Mouse (Mus musculus) embryonic facial prominence, embryonic 13.5 days (tissue): Measurements from ENCODE around the gene Zfp579. TPM values are rescaled to one million over a fixed set of nuclear protein-coding genes. Genes with fewer than 3 reads are reported as not detected.
"Not testable (repeated sequence)": the region's sequence is repeated elsewhere in the genome, so short reads cannot be mapped to it uniquely, and the experiment has no call there.

Experiments used
- ATAC-seq: fragments of 200-750 bp; cut with Nextera tagmentation; 2 replicates; pipeline ENCODE4 v1.8.0; 2017; ENCODE audit warnings: low read depth; ENCODE audit not compliant: insufficient number of reproducible peaks, insufficient read depth, low FRiP score, low TSS enrichment
- H3K27ac ChIP-seq: fragments of 300-500 bp; sonication (generic); 2 replicates; pipeline ENCODE4 v1.5.1; 2015; ENCODE audit warnings: moderate library complexity, mild to moderate bottlenecking, inconsistent platforms
- H3K27me3 ChIP-seq: fragments of 300-500 bp; sonication (generic); 2 replicates; pipeline ENCODE4 v1.6.1; 2015; ENCODE audit warnings: mild to moderate bottlenecking, inconsistent platforms
- H3K36me3 ChIP-seq: fragments of 300-500 bp; sonication (generic); 2 replicates; pipeline ENCODE4 v1.6.1; 2015; ENCODE audit warnings: mild to moderate bottlenecking, inconsistent platforms
- H3K4me1 ChIP-seq: fragments of 300-500 bp; sonication (generic); 2 replicates; pipeline ENCODE4 v1.6.1; 2015; ENCODE audit warnings: inconsistent platforms
- H3K4me2 ChIP-seq: fragments of 300-500 bp; sonication (generic); 2 replicates; pipeline ENCODE4 v1.6.1; 2015; ENCODE audit warnings: moderate library complexity, mild to moderate bottlenecking, inconsistent platforms
- H3K4me3 ChIP-seq: fragments of 300-500 bp; sonication (generic); 2 replicates; pipeline ENCODE4 v1.5.1; 2015; ENCODE audit warnings: mild to moderate bottlenecking, inconsistent platforms
- H3K9ac ChIP-seq: fragments of 300-500 bp; sonication (generic); 2 replicates; pipeline ENCODE4 v1.6.1; 2015; ENCODE audit warnings: mild to moderate bottlenecking, inconsistent platforms
- H3K9me3 ChIP-seq: fragments of 300-500 bp; sonication (generic); 2 replicates; pipeline ENCODE4 v1.6.1; 2016; ENCODE audit warnings: inconsistent platforms
- WGBS: fragments of 180-500 bp; shearing (Covaris S2); methylation state at CpG from one replicate; pipeline ENCODE4 v1.1.7; 2015; ENCODE audit warnings: mixed read lengths; 5-methylcytosine and 5-hydroxymethylcytosine counted together
- polyA plus RNA-seq: library from polyadenylated mRNA; unstranded; fragments of >200 nt; fragmentation: Nextera tagmentation; extraction: Ambion mirVana; gene quantifications from 2 replicates; pipeline ENCODE4 v1.2.1, GENCODE M21; 2015

The Zfp579 gene
- polyA plus RNA-seq, 1 experiment from 2014 or later: 38.4 TPM

DNA sequence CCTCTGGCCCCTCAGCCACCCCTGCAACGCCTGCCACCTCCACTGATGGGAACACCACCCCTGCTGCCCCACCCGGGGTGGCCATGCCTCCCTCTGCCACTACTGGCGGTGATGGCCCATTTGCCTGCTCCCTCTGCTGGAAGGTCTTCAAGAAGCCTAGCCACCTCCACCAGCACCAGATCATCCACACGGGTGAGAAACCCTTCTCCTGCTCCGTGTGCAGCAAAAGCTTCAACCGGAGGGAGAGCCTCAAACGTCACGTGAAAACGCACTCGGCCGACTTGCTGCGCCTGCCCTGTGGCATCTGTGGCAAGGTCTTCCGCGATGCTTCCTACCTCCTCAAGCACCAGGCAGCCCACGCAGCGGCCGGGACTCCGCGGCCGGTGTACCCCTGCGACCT, 34.0 kb upstream of the Zfp579 start:
- Histone ChIP-seq H3K4me3 (peak overlapping the region; percentile 16), H3K9ac (no peak overlapping the region), H3K36me3 (peaks cover 98% of the 10 kb centered on the region), H3K4me1 (no peaks in the 10 kb centered on the region), H3K27ac (no peak overlapping the region), H3K4me2 (no peak overlapping the region), H3K27me3 (no peaks in the 10 kb centered on the region), H3K9me3 (peaks cover 41% of the 10 kb centered on the region)
- ATAC-seq: no peak
- 94% methylated on average over 21 of the region's 21 CpGs for WGBS

DNA sequence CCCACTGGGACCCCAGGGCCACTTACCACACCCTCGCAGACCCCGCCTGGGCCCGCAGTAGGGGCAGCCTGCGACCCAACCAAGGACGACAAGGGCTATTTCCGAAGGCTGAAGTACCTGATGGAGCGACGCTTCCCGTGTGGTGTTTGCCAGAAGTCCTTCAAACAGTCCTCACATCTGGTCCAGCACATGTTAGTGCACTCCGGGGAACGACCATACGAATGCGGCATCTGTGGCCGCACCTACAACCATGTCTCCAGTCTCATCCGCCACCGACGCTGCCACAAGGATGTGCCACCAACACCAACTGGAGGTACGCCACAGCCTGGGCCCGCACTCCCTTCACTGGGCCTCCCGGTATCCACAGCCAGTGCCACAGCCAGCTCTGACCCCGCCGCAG, 33.6 kb upstream of the Zfp579 start:
- Histone ChIP-seq H3K27ac (no peak overlapping the region), H3K9me3 (peaks cover 41% of the 10 kb centered on the region), H3K9ac (no peak overlapping the region), H3K4me2 (no peak overlapping the region), H3K27me3 (no peaks in the 10 kb centered on the region), H3K4me3 (peak overlapping the region; percentile 16), H3K4me1 (no peaks in the 10 kb centered on the region), H3K36me3 (peaks cover 98% of the 10 kb centered on the region)
- 97% methylated on average over 22 of the region's 22 CpGs for WGBS
- no peak for ATAC-seq

DNA sequence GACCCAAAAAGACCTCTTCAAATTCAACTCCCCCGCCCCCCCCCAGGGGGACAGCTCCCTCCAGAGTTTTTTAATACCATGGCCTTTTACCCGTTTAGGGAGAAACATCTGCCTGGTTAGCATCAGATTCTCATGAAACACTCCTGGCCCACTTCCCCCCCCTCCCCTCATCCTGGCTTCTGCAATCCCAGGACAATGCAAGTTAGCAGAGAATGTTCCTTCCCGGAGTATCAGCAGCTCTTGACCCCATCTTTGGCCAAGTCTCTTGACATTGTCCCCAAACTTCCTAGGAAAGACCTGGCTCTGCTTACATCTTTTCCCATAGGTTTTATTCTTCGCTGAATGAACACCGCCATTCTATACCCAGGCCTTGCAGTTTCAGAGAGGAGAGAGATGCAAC, 25.2 kb upstream of the Zfp579 start:
- 43% methylated on average over 5 of the region's 5 CpGs for WGBS
- H3K4me1 ChIP-seq: peaks cover 22% of the 10 kb centered on the region
- H3K27me3 ChIP-seq: no peaks in the 10 kb centered on the region
- peak overlapping the region; percentile 97 for H3K27ac ChIP-seq
- H3K9ac ChIP-seq: peak overlapping the region; percentile 97
- H3K36me3 ChIP-seq: peaks cover 53% of the 10 kb centered on the region
- peak overlapping the region; percentile 84 for H3K4me2 ChIP-seq
- H3K4me3 ChIP-seq: peak overlapping the region; percentile 79
- no peaks in the 10 kb centered on the region for H3K9me3 ChIP-seq
- no peak for ATAC-seq

DNA sequence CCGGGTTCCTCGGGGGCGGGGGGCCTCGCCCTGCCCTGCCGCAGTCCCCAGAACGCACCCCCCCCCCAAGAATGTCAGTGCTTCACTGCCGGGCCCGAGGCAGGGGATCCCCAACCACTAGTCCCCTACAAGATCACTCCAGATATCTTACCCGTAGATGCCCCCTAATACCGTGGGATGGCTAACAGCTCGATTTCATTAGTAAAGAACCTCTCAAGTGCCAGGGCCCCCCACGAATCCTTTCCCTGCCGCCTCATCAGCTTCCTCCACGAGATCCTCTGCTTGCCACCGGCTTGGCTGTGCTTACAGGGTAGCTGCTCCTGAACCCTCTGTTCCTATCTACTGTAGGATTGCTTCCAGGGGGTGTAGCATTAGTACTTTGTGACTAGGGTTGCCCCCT, 24.7 kb upstream of the Zfp579 start:
- no peaks in the 10 kb centered on the region for H3K27me3 ChIP-seq
- peaks cover 27% of the 10 kb centered on the region for H3K4me1 ChIP-seq
- H3K4me2 ChIP-seq: peak overlapping the region; percentile 84
- 1% methylated on average over 14 of the region's 15 CpGs for WGBS
- no peak; the same call in 1 of the 2 replicates for ATAC-seq
- H3K27ac ChIP-seq: peak overlapping the region; percentile 97
- H3K9me3 ChIP-seq: no peaks in the 10 kb centered on the region
- H3K36me3 ChIP-seq: peaks cover 48% of the 10 kb centered on the region
- peak overlapping the region; percentile 79 for H3K4me3 ChIP-seq
- peak overlapping the region; percentile 97 for H3K9ac ChIP-seq

DNA sequence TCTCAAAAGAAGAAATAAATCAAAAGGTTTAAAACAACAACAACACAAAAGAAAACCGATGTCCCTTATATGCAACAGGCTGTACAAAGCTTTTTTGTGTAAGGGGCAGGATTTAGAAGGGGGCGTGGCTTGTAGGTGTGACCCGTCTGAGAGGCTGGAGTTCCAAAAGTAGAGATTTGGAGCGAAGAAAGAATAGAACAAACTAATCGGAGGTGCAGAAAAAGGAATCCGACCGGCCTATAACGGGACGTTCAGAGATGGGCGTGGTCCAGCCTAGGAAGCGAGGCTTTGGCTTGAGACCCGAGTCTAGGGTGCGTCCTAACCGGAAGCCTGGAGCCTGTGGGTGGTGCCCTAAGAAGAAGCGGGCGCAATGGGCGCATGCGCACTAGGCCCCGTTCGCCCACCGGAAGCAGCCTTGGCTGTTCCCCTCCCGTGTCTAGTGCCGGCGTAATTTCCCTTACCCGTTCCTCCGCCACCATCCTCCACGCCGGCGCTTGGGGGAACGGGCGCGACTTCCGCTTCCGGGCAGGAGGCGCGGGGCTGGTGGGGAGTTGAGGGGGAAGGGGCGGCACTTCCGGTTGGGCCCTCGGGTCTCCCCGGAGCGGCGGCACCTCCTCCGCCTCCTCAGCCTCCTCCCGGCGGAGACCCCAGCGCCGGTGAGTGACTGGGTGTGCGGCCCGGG, 24.2 kb upstream of the Zfp579 start, which contains the start of the genes Zfp865 and Ccdc106:
TSS of gene Zfp865 (plus strand) at position 377 of the 682 bp plus-strand sequence.
TSS of gene Ccdc106 (plus strand) at position 554 of the 682 bp plus-strand sequence.
- H3K27ac ChIP-seq: peak within 1 kb of the TSS; percentile 97
- no peaks in the 10 kb centered on the region for H3K9me3 ChIP-seq
- peaks cover 43% of the 10 kb centered on the region for H3K36me3 ChIP-seq
- H3K27me3 ChIP-seq: no peaks in the 10 kb centered on the region
- under 1% methylated on average over 49 of the region's 49 CpGs for WGBS
- H3K4me2 ChIP-seq: peak within 1 kb of the TSS; percentile 84
- H3K4me3 ChIP-seq: peak within 1 kb of the TSS; percentile 79
- peaks cover 27% of the 10 kb centered on the region for H3K4me1 ChIP-seq
- H3K9ac ChIP-seq: peak within 1 kb of the TSS; percentile 97
- peak; percentile 84 for ATAC-seq

DNA sequence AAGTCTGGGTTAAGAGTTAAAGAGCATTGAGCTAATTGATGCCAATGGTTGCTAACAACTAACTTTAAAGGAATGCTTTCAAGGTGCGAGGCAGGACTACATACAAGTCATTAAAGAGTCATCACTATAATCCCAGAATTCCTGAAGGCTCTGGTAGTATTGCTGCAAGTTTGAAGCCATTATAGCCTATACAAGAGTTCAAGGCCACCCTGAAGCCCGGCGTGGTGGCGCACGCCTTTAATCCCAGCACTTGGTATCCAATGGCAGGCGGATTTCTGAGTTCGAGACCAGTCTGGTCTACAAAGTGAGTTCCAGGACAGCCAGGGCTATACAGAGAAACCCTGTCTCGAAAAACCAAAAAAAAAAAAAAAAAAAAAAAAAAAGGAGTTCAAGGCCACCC, 23.6 kb upstream of the Zfp579 start:
- Histone ChIP-seq H3K4me2 (peak overlapping the region; percentile 84), H3K9ac (peak overlapping the region; percentile 97), H3K27ac (peak overlapping the region; percentile 97), H3K4me1 (peaks cover 27% of the 10 kb centered on the region), H3K36me3 (peaks cover 37% of the 10 kb centered on the region), H3K4me3 (peak overlapping the region; percentile 79)
- not testable (repeated sequence) for ATAC-seq, H3K9me3 ChIP-seq, H3K27me3 ChIP-seq
- 26% methylated on average over 8 of the region's 8 CpGs for WGBS

DNA sequence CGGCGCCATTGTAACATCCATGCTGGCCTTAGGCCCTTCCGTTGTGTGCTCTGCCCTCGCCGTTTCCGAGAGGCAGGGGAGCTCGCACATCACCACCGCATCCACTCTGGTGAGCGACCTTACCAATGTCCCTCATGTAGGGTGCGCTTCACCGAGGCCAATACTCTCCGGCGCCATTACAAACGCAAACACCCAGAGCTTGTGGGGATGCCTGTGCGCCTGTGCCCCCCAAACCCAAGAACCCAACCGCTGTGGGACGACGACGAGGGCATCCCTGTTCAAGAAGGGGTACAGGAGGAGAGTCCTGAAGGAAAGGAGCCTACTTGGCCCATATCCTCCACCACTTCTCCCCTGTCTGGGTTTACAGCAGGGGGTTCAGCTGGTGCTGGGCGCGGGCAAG, 22.0 kb upstream of the Zfp579 start:
- 95% methylated on average over 21 of the region's 21 CpGs for WGBS
- Histone ChIP-seq H3K27me3 (no peaks in the 10 kb centered on the region), H3K4me3 (no peak overlapping the region), H3K4me1 (peaks cover 31% of the 10 kb centered on the region), H3K9me3 (no peaks in the 10 kb centered on the region), H3K9ac (no peak overlapping the region), H3K27ac (no peak overlapping the region), H3K4me2 (no peak overlapping the region), H3K36me3 (peaks cover 21% of the 10 kb centered on the region)
- ATAC-seq: no peak

DNA sequence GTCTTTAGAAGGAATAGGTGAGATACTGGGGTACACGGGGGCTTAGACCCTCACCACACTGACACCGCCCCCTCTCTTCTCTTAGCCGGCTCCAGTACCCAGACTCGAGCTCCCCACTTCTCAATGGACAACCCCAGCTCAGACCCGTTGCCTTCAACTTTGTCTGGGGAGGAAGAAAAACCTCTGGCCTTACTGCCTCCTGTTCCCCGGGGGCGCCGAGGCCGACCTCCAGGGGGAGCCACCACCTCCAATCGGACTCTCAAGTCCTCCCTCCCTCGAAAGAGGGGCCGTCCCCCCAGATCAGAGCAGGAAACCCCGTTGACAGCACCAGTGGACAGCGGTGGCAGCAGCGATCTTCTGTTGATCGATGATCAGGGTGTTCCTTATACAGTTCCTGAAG, 21.4 kb upstream of the Zfp579 start:
- 90% methylated on average over 16 of the region's 16 CpGs for WGBS
- ATAC-seq: no peak
- Histone ChIP-seq H3K4me2 (no peak overlapping the region), H3K36me3 (peaks cover 21% of the 10 kb centered on the region), H3K4me3 (no peak overlapping the region), H3K9ac (no peak overlapping the region), H3K27ac (no peak overlapping the region), H3K9me3 (no peaks in the 10 kb centered on the region), H3K27me3 (no peaks in the 10 kb centered on the region), H3K4me1 (peaks cover 28% of the 10 kb centered on the region)

DNA sequence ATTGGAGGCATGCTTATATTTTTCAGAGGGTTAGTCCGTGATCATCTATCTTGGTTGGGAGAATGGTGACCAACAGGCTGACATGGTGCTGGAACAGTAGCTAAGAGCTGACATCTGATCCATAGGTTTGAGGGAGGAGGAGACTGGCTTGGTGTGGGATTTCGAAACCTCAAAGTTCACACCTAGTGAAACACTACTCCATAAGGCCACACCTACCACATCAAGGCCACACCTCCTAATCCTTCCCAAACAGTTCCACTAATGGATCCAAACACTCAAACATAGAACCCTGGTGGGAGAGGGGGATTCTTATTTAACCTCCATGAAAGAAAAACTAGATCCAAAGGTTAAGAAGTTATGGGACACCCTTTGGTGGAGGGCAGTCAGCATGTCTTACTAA, 21.0 kb upstream of the Zfp579 start:
- no peak overlapping the region for H3K27ac ChIP-seq
- H3K27me3 ChIP-seq: no peaks in the 10 kb centered on the region
- WGBS: 98% methylated on average over 2 of the region's 2 CpGs
- no peak overlapping the region for H3K9ac ChIP-seq
- no peak overlapping the region for H3K4me2 ChIP-seq
- peaks cover 24% of the 10 kb centered on the region for H3K4me1 ChIP-seq
- peaks cover 21% of the 10 kb centered on the region for H3K36me3 ChIP-seq
- no peak for ATAC-seq
- H3K9me3 ChIP-seq: no peaks in the 10 kb centered on the region
- no peak overlapping the region for H3K4me3 ChIP-seq

DNA sequence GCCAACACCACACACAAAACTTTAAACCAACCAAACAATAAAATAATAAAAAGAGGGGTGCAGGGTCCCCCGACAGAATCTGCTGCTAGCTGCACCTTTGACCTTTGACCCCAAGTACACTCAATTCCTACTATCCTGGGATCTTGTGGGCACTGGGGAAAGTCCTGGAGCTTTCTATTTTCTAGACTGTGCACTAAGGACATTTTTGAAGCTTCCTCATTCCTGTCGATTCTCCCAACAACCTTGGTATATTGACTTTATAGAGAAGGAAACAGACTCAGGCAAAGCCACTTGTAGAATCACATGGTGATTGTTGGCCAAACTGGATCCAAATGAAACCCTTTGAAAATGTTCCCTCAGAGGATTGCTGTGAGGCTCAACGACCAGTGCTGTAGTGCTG, 20.1 kb upstream of the Zfp579 start:
- WGBS: 64% methylated on average over 3 of the region's 3 CpGs
- Histone ChIP-seq H3K36me3 (peaks cover 25% of the 10 kb centered on the region), H3K27me3 (no peaks in the 10 kb centered on the region), H3K4me1 (peaks cover 17% of the 10 kb centered on the region), H3K4me2 (peak overlapping the region; percentile 64), H3K27ac (peak overlapping the region; percentile 98), H3K9ac (peak overlapping the region; percentile 75), H3K9me3 (no peaks in the 10 kb centered on the region), H3K4me3 (peak overlapping the region; percentile 56)
- ATAC-seq: no peak

DNA sequence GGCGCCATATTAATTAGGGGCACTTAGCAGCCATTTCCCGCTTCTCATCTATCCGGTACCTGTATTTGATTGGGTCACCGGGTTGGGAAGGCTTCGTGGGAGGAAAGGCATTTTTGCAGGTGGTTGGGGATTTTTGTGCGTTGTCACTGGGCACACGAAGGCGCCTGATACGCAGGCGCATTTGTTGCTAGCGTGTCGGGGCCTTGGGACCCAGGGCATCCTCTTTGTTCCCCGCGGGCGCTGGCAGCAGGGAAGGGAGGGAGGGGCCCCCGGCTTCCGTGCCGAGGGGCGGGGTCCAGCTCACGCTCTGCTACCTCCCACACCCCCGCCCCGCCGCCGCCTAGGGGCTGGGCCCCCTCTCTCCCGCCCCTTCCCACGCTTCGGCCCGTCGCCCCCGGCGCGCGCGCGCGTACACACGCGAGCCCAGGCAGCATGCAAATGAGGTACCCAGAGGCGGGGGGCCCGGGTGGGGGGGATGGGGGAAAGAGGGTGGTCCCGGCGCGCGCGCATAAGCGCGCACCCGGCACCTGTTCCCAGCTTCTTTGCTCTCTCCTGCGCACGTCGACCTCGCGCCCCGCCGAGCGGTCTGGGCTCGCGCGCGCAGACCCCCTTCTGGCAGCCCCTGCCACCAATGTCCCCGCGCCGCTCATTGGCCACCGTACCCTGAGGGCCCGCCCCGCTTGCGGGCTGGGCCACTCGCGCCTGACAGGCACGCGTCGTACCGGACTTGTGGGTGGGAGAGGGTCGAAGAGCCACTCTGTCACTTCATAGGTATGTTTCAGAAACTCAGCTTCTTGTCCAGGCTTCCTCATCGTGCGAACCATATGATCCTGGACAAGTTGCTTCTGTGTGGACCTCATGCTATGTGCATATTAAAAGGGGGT, 19.4 kb upstream of the Zfp579 start, which contains the start of gene Gm44973:
TSS of gene Gm44973 (plus strand) at position 379 of the 884 bp plus-strand sequence.
- Histone ChIP-seq H3K9ac (peak within 1 kb of the TSS; percentile 79), H3K27ac (peak within 1 kb of the TSS; percentile 98), H3K36me3 (peaks cover 32% of the 10 kb centered on the region), H3K4me1 (peaks cover 17% of the 10 kb centered on the region), H3K9me3 (no peaks in the 10 kb centered on the region), H3K4me2 (peak within 1 kb of the TSS; percentile 64), H3K4me3 (peak within 1 kb of the TSS; percentile 56), H3K27me3 (no peaks in the 10 kb centered on the region)
- under 1% methylated on average over 62 of the region's 76 CpGs for WGBS
- ATAC-seq: peak; percentile 74
